ENCODE assay signal across 8 mouse cellular contexts in genomic region chr10:81137252-81138130, GRCm38 (mm10). TPM values are rescaled to one million over a fixed set of nuclear protein-coding genes. Genes with fewer than 3 reads are reported as not detected.
A peak's percentile ranks its signal among the peaks of the same experiment; 100 is the strongest.
DNase-seq lines count a peak whose midpoint lies in the region; ATAC-seq lines count a peak whose summit lies in the region.

No protein-coding gene starts in this region.

- DNase-seq in CD4-positive, CD25-positive, alpha-beta regulatory T cell, adult 2 months (ENCODE audit: low read depth, low spot score): peak; percentile 99
- peak; percentile 79 for DNase-seq in fat pad, adult 2 months (ENCODE audit: extremely low read depth, low read depth, low spot score)
- DNase-seq in kidney, postnatal 14 days: peak; percentile 99
- peak; percentile 99 for DNase-seq in liver, embryonic 13.5 days
- peak; percentile 100 for DNase-seq in neural tube, embryonic 10.5 days (ENCODE audit: extremely low spot score, low spot score)

- peak; percentile 85 for ATAC-seq in heart, embryonic 14.5 days (ENCODE audit: insufficient number of reproducible peaks, insufficient read depth, low FRiP score, low read depth)
- ATAC-seq in liver, embryonic 13.5 days (ENCODE audit: low read depth): peak; percentile 76
- ATAC-seq in stomach, embryonic 16.5 days (ENCODE audit: insufficient read depth, low FRiP score): peak; percentile 90

- peaks cover 5% of the 10 kb centered on the region for H3K27me3 ChIP-seq in heart, embryonic 14.5 days (ENCODE audit: control insufficient read depth, insufficient read depth, low read length)
- no peaks in the 10 kb centered on the region for H3K27me3 ChIP-seq in liver, embryonic 13.5 days
- H3K27me3 ChIP-seq in stomach, embryonic 16.5 days (ENCODE audit: control insufficient read depth, insufficient read depth, low read length): no peaks in the 10 kb centered on the region; the same call in 1 of the 2 replicates

- H3K9ac ChIP-seq in heart, embryonic 14.5 days (ENCODE audit: low read length): peak overlapping the region; percentile 99
- H3K9ac ChIP-seq in liver, embryonic 13.5 days: peak overlapping the region; percentile 97
- H3K9ac ChIP-seq in stomach, embryonic 16.5 days (ENCODE audit: low read length): peak overlapping the region; percentile 99

- H3K27ac ChIP-seq in brown adipose tissue, adult 24 weeks (replicated peaks; ENCODE audit: low read depth, low read length): peak overlapping the region; percentile 92
- H3K27ac ChIP-seq in heart, embryonic 14.5 days (replicated peaks in 1 of 2; ENCODE audit: control insufficient read depth in 1 of 2, insufficient read depth in 1 of 2, low read depth in 2 of 2, low read length in 2 of 2): peak overlapping the region; percentile 88 to 99
- H3K27ac ChIP-seq in liver, embryonic 13.5 days: peak overlapping the region; percentile 99
- peak overlapping the region; percentile 100 for H3K27ac ChIP-seq in stomach, embryonic 16.5 days (ENCODE audit: low read length)

- H3K36me3 ChIP-seq in heart, embryonic 14.5 days (ENCODE audit: control insufficient read depth, insufficient read depth, low read length): 0 out of 2 replicates have a peak, but pooled peaks cover 6% of the 10 kb centered on the region
- peaks cover 37% of the 10 kb centered on the region for H3K36me3 ChIP-seq in liver, embryonic 13.5 days
- no peaks in the 10 kb centered on the region; the same call in 1 of the 2 replicates for H3K36me3 ChIP-seq in stomach, embryonic 16.5 days (ENCODE audit: control insufficient read depth, insufficient read depth, low read length)

- WGBS in heart, embryonic 14.5 days: under 1% methylated on average over 77 of the region's 89 CpGs
- 1% methylated on average over 74 of the region's 89 CpGs for WGBS in liver, embryonic 13.5 days (ENCODE audit: insufficient replicate concordance)
- under 1% methylated on average over 74 of the region's 89 CpGs for WGBS in stomach, embryonic 16.5 days

- peak overlapping the region; percentile 94 for H3K4me3 ChIP-seq in brown adipose tissue, adult 24 weeks (ENCODE audit: insufficient read depth, low read depth, low read length)
- peak overlapping the region; percentile 94 to 97 for H3K4me3 ChIP-seq in heart, embryonic 14.5 days (ENCODE audit: control insufficient read depth in 1 of 2, insufficient read depth in 1 of 2, low read depth in 1 of 2, low read length in 2 of 2)
- peak overlapping the region; percentile 92 for H3K4me3 ChIP-seq in liver, embryonic 13.5 days (replicated peaks)
- H3K4me3 ChIP-seq in stomach, embryonic 16.5 days (replicated peaks; ENCODE audit: low read length): peak overlapping the region; percentile 96

- peaks cover 30% of the 10 kb centered on the region for H3K4me1 ChIP-seq in brown adipose tissue, adult 24 weeks (ENCODE audit: control insufficient read depth, insufficient read depth, insufficient read length, low read length)
- H3K4me1 ChIP-seq in heart, embryonic 14.5 days (ENCODE audit: control insufficient read depth in 2 of 2, insufficient read depth in 2 of 2, low read length in 2 of 2): peaks cover 36 to 54% of the 10 kb centered on the region in 2 experiments
- H3K4me1 ChIP-seq in liver, embryonic 13.5 days (replicated peaks): peaks cover 75% of the 10 kb centered on the region
- peaks cover 56% of the 10 kb centered on the region for H3K4me1 ChIP-seq in stomach, embryonic 16.5 days (ENCODE audit: control insufficient read depth, insufficient read depth, low read length)

- H3K9me3 ChIP-seq in heart, embryonic 14.5 days (ENCODE audit: control insufficient read depth, low read length): no peaks in the 10 kb centered on the region
- H3K9me3 ChIP-seq in liver, embryonic 13.5 days (replicated peaks): no peaks in the 10 kb centered on the region
- H3K9me3 ChIP-seq in stomach, embryonic 16.5 days (replicated peaks; ENCODE audit: control insufficient read depth, low read length): no peaks in the 10 kb centered on the region

- H3K4me2 ChIP-seq in heart, embryonic 14.5 days (ENCODE audit: low read length): peak overlapping the region; percentile 99
- H3K4me2 ChIP-seq in liver, embryonic 13.5 days: peak overlapping the region; percentile 99
- peak overlapping the region; percentile 98 for H3K4me2 ChIP-seq in stomach, embryonic 16.5 days (ENCODE audit: low read depth, low read length)

RNA-seq across cellular contexts. Expression of gene Zbtb7a, which starts 2.5 kb away (rescaled TPM):
- polyA plus RNA-seq in brown adipose tissue, adult 24 weeks (2012; ENCODE audit: insufficient read depth, insufficient read length, missing spikeins): 28.4 and 29.6 TPM in 2 replicates
- polyA plus RNA-seq in heart, embryonic 14.5 days (2014; fragmentation: Nextera tagmentation; extraction: Ambion mirVana): 16.8 and 18.8 TPM in 2 replicates
- 49.1 and 49.6 TPM in 2 replicates for polyA plus RNA-seq in liver, embryonic 13.5 days (2015; fragmentation: Nextera tagmentation; extraction: Ambion mirVana)
- polyA plus RNA-seq in stomach, embryonic 16.5 days (2015; fragmentation: Nextera tagmentation; extraction: Ambion mirVana): 36.6 and 47.4 TPM in 2 replicates

RNA-seq across cellular contexts. Expression of gene Pias4, which starts 30.2 kb away (rescaled TPM):
- 10.3 and 13.4 TPM in 2 replicates for polyA plus RNA-seq in brown adipose tissue, adult 24 weeks (2012; ENCODE audit: insufficient read depth, insufficient read length, missing spikeins)
- polyA plus RNA-seq in heart, embryonic 14.5 days (2014; fragmentation: Nextera tagmentation; extraction: Ambion mirVana): 33.5 and 34.0 TPM in 2 replicates
- 23.5 and 23.8 TPM in 2 replicates for polyA plus RNA-seq in liver, embryonic 13.5 days (2015; fragmentation: Nextera tagmentation; extraction: Ambion mirVana)
- 34.8 and 35.8 TPM in 2 replicates for polyA plus RNA-seq in stomach, embryonic 16.5 days (2015; fragmentation: Nextera tagmentation; extraction: Ambion mirVana)

RNA-seq across cellular contexts. Expression of gene Map2k2, which starts 31.8 kb away (rescaled TPM):
- 64.4 and 88.3 TPM in 2 replicates for polyA plus RNA-seq in brown adipose tissue, adult 24 weeks (2012; ENCODE audit: insufficient read depth, insufficient read length, missing spikeins)
- 147 and 159 TPM in 2 replicates for polyA plus RNA-seq in heart, embryonic 14.5 days (2014; fragmentation: Nextera tagmentation; extraction: Ambion mirVana)
- polyA plus RNA-seq in liver, embryonic 13.5 days (2015; fragmentation: Nextera tagmentation; extraction: Ambion mirVana): 127 and 130 TPM in 2 replicates
- polyA plus RNA-seq in stomach, embryonic 16.5 days (2015; fragmentation: Nextera tagmentation; extraction: Ambion mirVana): 143 and 145 TPM in 2 replicates

RNA-seq across cellular contexts. Expression of gene Creb3l3, which starts 38.8 kb away (rescaled TPM):
- not detected in 2 replicates for polyA plus RNA-seq in brown adipose tissue, adult 24 weeks (2012; ENCODE audit: insufficient read depth, insufficient read length, missing spikeins)
- polyA plus RNA-seq in heart, embryonic 14.5 days (2014; fragmentation: Nextera tagmentation; extraction: Ambion mirVana): 0.27 and 0.46 TPM in 2 replicates
- 22.3 and 22.5 TPM in 2 replicates for polyA plus RNA-seq in liver, embryonic 13.5 days (2015; fragmentation: Nextera tagmentation; extraction: Ambion mirVana)
- 14.5 and 18.9 TPM in 2 replicates for polyA plus RNA-seq in stomach, embryonic 16.5 days (2015; fragmentation: Nextera tagmentation; extraction: Ambion mirVana)

RNA-seq across cellular contexts. Expression of gene Eef2, which starts 38.9 kb away (rescaled TPM):
- polyA plus RNA-seq in brown adipose tissue, adult 24 weeks (2012; ENCODE audit: insufficient read depth, insufficient read length, missing spikeins): 538 and 581 TPM in 2 replicates
- 331 and 337 TPM in 2 replicates for polyA plus RNA-seq in heart, embryonic 14.5 days (2014; fragmentation: Nextera tagmentation; extraction: Ambion mirVana)
- polyA plus RNA-seq in liver, embryonic 13.5 days (2015; fragmentation: Nextera tagmentation; extraction: Ambion mirVana): 369 and 384 TPM in 2 replicates
- polyA plus RNA-seq in stomach, embryonic 16.5 days (2015; fragmentation: Nextera tagmentation; extraction: Ambion mirVana): 533 and 575 TPM in 2 replicates

Comparison
In these comparisons a context has a peak if more than half of its experiments do, and no peak if none do; other contexts are left out.
1. Peak in every context shown above with its lines: DNase-seq, ATAC-seq, H3K4me3 ChIP-seq and H3K27ac ChIP-seq.